Mouse (Mus musculus) midbrain, embryonic 15.5 days (tissue): ENCODE results near the gene Evi5. TPM values are rescaled to one million over a fixed set of nuclear protein-coding genes. Genes with fewer than 3 reads are reported as not detected.
A peak's percentile ranks its signal among the peaks of the same experiment; 100 is the strongest.

Source experiments
- ATAC-seq: fragments of 200-750 bp; cut with Nextera tagmentation; replicated peaks from 2 replicates; pipeline ENCODE4 v1.8.0; 2017; ENCODE audit warnings: moderate TSS enrichment
- H3K27ac ChIP-seq: fragments of 300-500 bp; sonication (generic); 2 replicates; pipeline ENCODE4 v1.5.1; 2015; ENCODE audit warnings: mild to moderate bottlenecking, inconsistent platforms
- H3K27me3 ChIP-seq: fragments of 300-500 bp; sonication (generic); replicated peaks from 2 replicates; pipeline ENCODE4 v1.6.1; 2015; ENCODE audit warnings: inconsistent platforms
- H3K36me3 ChIP-seq: fragments of 300-500 bp; sonication (generic); replicated peaks from 2 replicates; pipeline ENCODE4 v1.6.1; 2015; ENCODE audit warnings: inconsistent platforms
- H3K4me1 ChIP-seq: fragments of 300-500 bp; sonication (generic); 2 replicates; pipeline ENCODE4 v1.6.1; 2015; ENCODE audit warnings: inconsistent platforms
- H3K4me2 ChIP-seq: fragments of 300-500 bp; sonication (generic); 2 replicates; pipeline ENCODE4 v1.6.1; 2015; ENCODE audit warnings: inconsistent platforms, mild to moderate bottlenecking, moderate library complexity
- H3K4me3 ChIP-seq: fragments of 300-500 bp; sonication (generic); 2 replicates; pipeline ENCODE4 v1.5.1; 2015; ENCODE audit warnings: mild to moderate bottlenecking, inconsistent platforms
- H3K9ac ChIP-seq: fragments of 300-500 bp; sonication (generic); 2 replicates; pipeline ENCODE4 v1.6.1; 2015; ENCODE audit warnings: mild to moderate bottlenecking, inconsistent platforms
- H3K9me3 ChIP-seq: fragments of 300-500 bp; sonication (generic); 2 replicates; pipeline ENCODE4 v1.6.1; 2016; ENCODE audit warnings: inconsistent platforms
- WGBS: fragments of 180-500 bp; shearing (Covaris S2); methylation state at CpG from one replicate; pipeline ENCODE4 v1.1.7; 2015; ENCODE audit warnings: mixed read lengths; 5-methylcytosine and 5-hydroxymethylcytosine counted together
- polyA plus RNA-seq: library from polyadenylated mRNA; unstranded; fragments of >200 nt; fragmentation: Nextera tagmentation; extraction: Ambion mirVana; gene quantifications from 2 replicates; pipeline ENCODE4 v1.2.1, GENCODE M21; 2015

Evi5 gene
- 47.3 and 48.5 TPM in 2 replicates for polyA plus RNA-seq

GRCm38 (mm10) chr5:107874561-107875260, at the start of gene Evi5:
Gene Evi5, minus strand, starts transcription at chr5:107875107.
- Histone ChIP-seq H3K27ac (no peak within 1 kb of the TSS), H3K27me3 (0 out of 2 replicates have a peak, but pooled peaks cover 3% of the 10 kb centered on the region), H3K36me3 (no peaks in the 10 kb centered on the region), H3K9me3 (no peaks in the 10 kb centered on the region), H3K9ac (no peak within 1 kb of the TSS), H3K4me2 (no peak within 1 kb of the TSS), H3K4me3 (no peak within 1 kb of the TSS), H3K4me1 (no peaks in the 10 kb centered on the region)
- 44% methylated on average over 4 of the region's 4 CpGs for WGBS
- no peak for ATAC-seq

GRCm38 (mm10) chr5:107924564-107924963, 49.7 kb upstream of the Evi5 start:
- WGBS: 58% methylated on average over 8 of the region's 8 CpGs
- H3K9ac ChIP-seq: no peak overlapping the region
- no peak overlapping the region for H3K27ac ChIP-seq
- H3K36me3 ChIP-seq: no peaks in the 10 kb centered on the region
- ATAC-seq: no peak
- no peaks in the 10 kb centered on the region for H3K4me1 ChIP-seq
- no peak overlapping the region for H3K4me3 ChIP-seq
- H3K9me3 ChIP-seq: no peaks in the 10 kb centered on the region
- no peaks in the 10 kb centered on the region for H3K27me3 ChIP-seq
- H3K4me2 ChIP-seq: no peak overlapping the region

GRCm38 (mm10) chr5:107922836-107923235, 47.9 kb upstream of the Evi5 start:
- H3K9ac ChIP-seq: no peak overlapping the region
- no peak for ATAC-seq
- no peak overlapping the region for H3K4me3 ChIP-seq
- H3K9me3 ChIP-seq: no peaks in the 10 kb centered on the region
- 88% methylated on average over 1 of the region's 1 CpGs for WGBS
- H3K4me2 ChIP-seq: no peak overlapping the region
- H3K27me3 ChIP-seq: no peaks in the 10 kb centered on the region
- no peaks in the 10 kb centered on the region for H3K36me3 ChIP-seq
- no peak overlapping the region for H3K27ac ChIP-seq
- H3K4me1 ChIP-seq: no peaks in the 10 kb centered on the region

GRCm38 (mm10) chr5:107921400-107922252, 46.7 kb upstream of the Evi5 start:
- no peaks in the 10 kb centered on the region for H3K9me3 ChIP-seq
- no peaks in the 10 kb centered on the region for H3K36me3 ChIP-seq
- H3K4me1 ChIP-seq: no peaks in the 10 kb centered on the region
- peak; percentile 69 for ATAC-seq
- no peak overlapping the region for H3K9ac ChIP-seq
- 78% methylated on average over 2 of the region's 2 CpGs for WGBS
- no peak overlapping the region for H3K4me3 ChIP-seq
- H3K27me3 ChIP-seq: no peaks in the 10 kb centered on the region
- no peak overlapping the region for H3K4me2 ChIP-seq
- H3K27ac ChIP-seq: no peak overlapping the region

- no peak overlapping the region for H3K4me3 ChIP-seq
- no peak overlapping the region for H3K9ac ChIP-seq
- H3K4me2 ChIP-seq: no peak overlapping the region
- no peak for ATAC-seq
- no peak overlapping the region for H3K27ac ChIP-seq
- 0 out of 2 replicates have a peak, but pooled peaks cover 3% of the 10 kb centered on the region for H3K36me3 ChIP-seq
- H3K27me3 ChIP-seq: no peaks in the 10 kb centered on the region
- no peaks in the 10 kb centered on the region for H3K4me1 ChIP-seq
- no peaks in the 10 kb centered on the region for H3K9me3 ChIP-seq
- 36% methylated on average over 4 of the region's 4 CpGs for WGBS
These were observed 40.4 kb upstream of the Evi5 start for GRCm38 (mm10) chr5:107915280-107915679.

- Histone ChIP-seq H3K36me3 (peaks cover 37% of the 10 kb centered on the region), H3K27me3 (no peaks in the 10 kb centered on the region), H3K4me2 (no peak overlapping the region), H3K9me3 (no peaks in the 10 kb centered on the region), H3K4me3 (no peak overlapping the region), H3K27ac (no peak overlapping the region), H3K4me1 (no peaks in the 10 kb centered on the region), H3K9ac (no peak overlapping the region)
- 92% methylated on average over 5 of the region's 5 CpGs for WGBS
- no peak for ATAC-seq
These were observed 36.1 kb upstream of the Evi5 start for GRCm38 (mm10) chr5:107911012-107911411.

GRCm38 (mm10) chr5:107910084-107910616, 35.2 kb upstream of the Evi5 start:
- no peak overlapping the region for H3K4me2 ChIP-seq
- H3K9me3 ChIP-seq: no peaks in the 10 kb centered on the region
- no peaks in the 10 kb centered on the region for H3K4me1 ChIP-seq
- no peak overlapping the region for H3K4me3 ChIP-seq
- no peak for ATAC-seq
- WGBS: 69% methylated on average over 5 of the region's 5 CpGs
- H3K9ac ChIP-seq: no peak overlapping the region
- H3K36me3 ChIP-seq: peaks cover 41% of the 10 kb centered on the region
- H3K27ac ChIP-seq: no peak overlapping the region
- no peaks in the 10 kb centered on the region for H3K27me3 ChIP-seq

GRCm38 (mm10) chr5:107909668-107910067, 34.8 kb upstream of the Evi5 start:
- ATAC-seq: no peak
- H3K4me1 ChIP-seq: no peaks in the 10 kb centered on the region
- no peak overlapping the region for H3K9ac ChIP-seq
- WGBS: 89% methylated on average over 3 of the region's 3 CpGs
- no peaks in the 10 kb centered on the region for H3K9me3 ChIP-seq
- H3K27me3 ChIP-seq: no peaks in the 10 kb centered on the region
- H3K27ac ChIP-seq: no peak overlapping the region
- no peak overlapping the region for H3K4me3 ChIP-seq
- peaks cover 46% of the 10 kb centered on the region for H3K36me3 ChIP-seq
- H3K4me2 ChIP-seq: no peak overlapping the region

- Histone ChIP-seq H3K4me3 (no peak overlapping the region), H3K4me1 (no peaks in the 10 kb centered on the region), H3K9me3 (no peaks in the 10 kb centered on the region), H3K27me3 (no peaks in the 10 kb centered on the region), H3K9ac (no peak overlapping the region), H3K36me3 (peaks cover 51% of the 10 kb centered on the region), H3K27ac (no peak overlapping the region), H3K4me2 (no peak overlapping the region)
- 96% methylated on average over 2 of the region's 2 CpGs for WGBS
- ATAC-seq: no peak
These were observed 33.7 kb upstream of the Evi5 start for GRCm38 (mm10) chr5:107908514-107909110.

- 76% methylated on average over 3 of the region's 3 CpGs for WGBS
- H3K4me1 ChIP-seq: peaks cover 17% of the 10 kb centered on the region
- no peaks in the 10 kb centered on the region for H3K27me3 ChIP-seq
- peaks cover 49% of the 10 kb centered on the region for H3K36me3 ChIP-seq
- ATAC-seq: no peak
- H3K9ac ChIP-seq: no peak overlapping the region
- no peak overlapping the region for H3K4me3 ChIP-seq
- no peak overlapping the region for H3K27ac ChIP-seq
- no peaks in the 10 kb centered on the region for H3K9me3 ChIP-seq
- H3K4me2 ChIP-seq: no peak overlapping the region
These were observed 29.4 kb upstream of the Evi5 start for GRCm38 (mm10) chr5:107904325-107904724.

GRCm38 (mm10) chr5:107901014-107901615, 26.2 kb upstream of the Evi5 start:
- H3K4me3 ChIP-seq: peak overlapping the region; percentile 100
- WGBS: under 1% methylated on average over 23 of the region's 23 CpGs
- peaks cover 23% of the 10 kb centered on the region for H3K36me3 ChIP-seq
- peak; percentile 53 for ATAC-seq
- no peaks in the 10 kb centered on the region for H3K9me3 ChIP-seq
- peak overlapping the region; percentile 88 for H3K27ac ChIP-seq
- H3K4me2 ChIP-seq: peak overlapping the region; percentile 63
- peak overlapping the region; percentile 99 for H3K9ac ChIP-seq
- H3K4me1 ChIP-seq: peaks cover 17% of the 10 kb centered on the region
- no peaks in the 10 kb centered on the region for H3K27me3 ChIP-seq
